Mouse (Mus musculus): Measurements from ENCODE around the gene Cacna1c. TPM values are rescaled to one million over a fixed set of nuclear protein-coding genes. Genes with fewer than 3 reads are reported as not detected.

Gene Cacna1c
- polyA plus RNA-seq, 1 experiment from 2014 or later, result 7.1 TPM

DNA sequence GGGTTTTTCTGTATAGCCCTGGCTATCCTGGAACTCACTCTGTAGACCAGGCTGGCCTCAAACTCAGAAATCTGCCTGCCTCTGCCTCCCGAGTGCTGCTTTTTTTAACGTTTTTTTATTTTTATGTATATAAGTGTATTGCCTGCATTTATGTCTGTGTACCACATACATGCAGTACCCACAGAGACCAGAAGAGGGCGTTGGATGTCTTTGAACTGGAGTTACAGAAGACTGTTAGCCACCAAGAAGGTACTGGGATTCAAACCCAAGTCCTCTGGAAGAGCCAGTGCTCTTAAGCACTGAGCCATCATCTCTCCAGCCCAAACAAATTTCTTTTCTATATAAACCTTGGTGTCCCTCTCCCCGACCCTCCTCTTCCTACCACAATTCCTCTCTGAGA, 77.8 kb downstream of the Cacna1c start:
- Histone ChIP-seq H3K9ac (replicated peaks; ENCODE audit: low read length) (no peak overlapping the region), H3K4me2 (ENCODE audit: low read length) (no peak overlapping the region), H3K36me3 (ENCODE audit: control insufficient read depth, insufficient read depth, low read length) (no peaks in the 10 kb centered on the region), H3K4me3 (replicated peaks; ENCODE audit: low read depth, low read length) (no peak overlapping the region), H3K9me3 (ENCODE audit: control insufficient read depth, low read length) (no peaks in the 10 kb centered on the region), H3K27ac (replicated peaks; ENCODE audit: low read depth, low read length) (no peak overlapping the region), H3K4me1 (ENCODE audit: control insufficient read depth, insufficient read depth, low read length) (no peaks in the 10 kb centered on the region), H3K27me3 (ENCODE audit: control insufficient read depth, insufficient read depth, low read length) (no peaks in the 10 kb centered on the region)
- no peak for DNase-seq
- 61% methylated on average over 4 of the region's 4 CpGs for WGBS
- no peak for ATAC-seq (ENCODE audit: low FRiP score, low TSS enrichment)

DNA sequence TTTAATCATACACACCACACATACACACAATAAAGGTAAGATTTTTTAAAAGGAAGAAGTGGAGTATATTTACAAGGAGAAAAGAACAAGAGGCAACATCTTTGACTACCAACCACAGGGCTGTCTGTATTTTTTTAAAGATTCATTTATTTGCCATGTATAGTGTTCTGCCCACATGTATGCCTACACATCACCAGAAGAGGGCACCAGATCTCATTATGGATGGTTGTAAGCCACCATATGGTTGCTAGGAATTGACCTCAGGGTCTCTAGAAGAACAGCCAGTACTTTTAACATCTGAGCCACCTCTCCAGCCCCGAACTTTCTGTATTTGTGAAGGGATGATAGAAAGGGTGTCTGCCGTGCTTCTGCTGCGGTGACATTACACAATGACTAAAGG, 79.9 kb downstream of the Cacna1c start:
- Histone ChIP-seq H3K9ac (replicated peaks; ENCODE audit: low read length) (no peak overlapping the region), H3K4me2 (ENCODE audit: low read length) (no peak overlapping the region), H3K27ac (replicated peaks; ENCODE audit: low read depth, low read length) (no peak overlapping the region), H3K36me3 (ENCODE audit: control insufficient read depth, insufficient read depth, low read length) (no peaks in the 10 kb centered on the region), H3K4me3 (replicated peaks; ENCODE audit: low read depth, low read length) (no peak overlapping the region), H3K4me1 (ENCODE audit: control insufficient read depth, insufficient read depth, low read length) (no peaks in the 10 kb centered on the region), H3K9me3 (ENCODE audit: control insufficient read depth, low read length) (no peaks in the 10 kb centered on the region), H3K27me3 (ENCODE audit: control insufficient read depth, insufficient read depth, low read length) (no peaks in the 10 kb centered on the region)
- DNase-seq, result no peak
- no peak for ATAC-seq (ENCODE audit: low FRiP score, low TSS enrichment)
- WGBS, result 95% methylated on average over 3 of the region's 3 CpGs

DNA sequence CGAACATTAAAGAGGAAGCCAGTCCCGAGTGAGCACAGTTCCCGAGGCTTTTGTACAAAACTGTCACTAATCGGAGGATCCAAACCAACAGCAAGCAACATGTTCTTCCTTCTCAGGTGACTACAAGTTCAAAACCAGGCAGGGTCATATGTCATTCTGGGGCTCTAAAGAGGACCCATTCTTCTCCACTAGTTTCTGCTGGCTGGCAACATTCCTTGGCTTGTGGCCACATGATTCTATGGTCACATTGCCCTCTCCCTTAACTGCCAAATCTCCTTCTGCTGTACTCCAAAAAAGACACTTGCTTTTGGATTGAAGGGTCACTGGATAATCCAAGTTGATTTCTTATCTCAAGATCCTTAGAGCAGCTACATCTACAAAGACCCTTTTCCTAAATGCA, 82.9 kb downstream of the Cacna1c start:
- Histone ChIP-seq H3K27me3 (ENCODE audit: control insufficient read depth, insufficient read depth, low read length) (no peaks in the 10 kb centered on the region), H3K9ac (replicated peaks; ENCODE audit: low read length) (no peak overlapping the region), H3K36me3 (ENCODE audit: control insufficient read depth, insufficient read depth, low read length) (no peaks in the 10 kb centered on the region), H3K4me3 (replicated peaks; ENCODE audit: low read depth, low read length) (no peak overlapping the region), H3K4me1 (ENCODE audit: control insufficient read depth, insufficient read depth, low read length) (0 out of 2 replicates have a peak, but pooled peaks cover 3% of the 10 kb centered on the region), H3K4me2 (ENCODE audit: low read length) (no peak overlapping the region), H3K9me3 (ENCODE audit: control insufficient read depth, low read length) (no peaks in the 10 kb centered on the region), H3K27ac (replicated peaks; ENCODE audit: low read depth, low read length) (no peak overlapping the region)
- no peak for DNase-seq
- WGBS, result 91% methylated on average over 4 of the region's 4 CpGs
- ATAC-seq (ENCODE audit: low FRiP score, low TSS enrichment), result no peak

DNA sequence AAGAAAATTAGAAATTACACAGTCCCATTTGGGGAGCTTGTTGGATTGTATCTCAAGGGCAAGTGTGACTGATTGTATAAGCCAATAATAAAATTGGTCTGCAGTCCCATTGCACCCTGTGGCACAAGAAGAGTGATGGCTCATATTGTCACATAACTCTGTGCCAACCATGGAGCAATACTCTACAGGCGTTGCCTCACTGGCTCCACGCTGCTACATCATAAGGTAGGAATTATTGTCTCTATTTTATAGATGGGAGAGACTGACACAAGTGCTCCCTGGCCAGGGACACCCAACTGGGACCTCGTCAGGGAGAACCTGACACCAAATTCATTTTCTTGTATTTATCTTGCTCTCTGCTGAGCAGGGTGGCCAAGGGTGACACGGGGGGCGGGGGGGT, 85.8 kb downstream of the Cacna1c start:
- DNase-seq (no peak), ATAC-seq (ENCODE audit: low FRiP score, low TSS enrichment) (no peak)
- WGBS, result 88% methylated on average over 5 of the region's 5 CpGs
- peaks cover 15% of the 10 kb centered on the region for H3K4me1 ChIP-seq (ENCODE audit: control insufficient read depth, insufficient read depth, low read length)
- no peak overlapping the region for H3K27ac ChIP-seq (replicated peaks; ENCODE audit: low read depth, low read length)
- no peak overlapping the region for H3K4me3 ChIP-seq (replicated peaks; ENCODE audit: low read depth, low read length)
- H3K27me3 ChIP-seq (ENCODE audit: control insufficient read depth, insufficient read depth, low read length), result peaks cover 12% of the 10 kb centered on the region; the same call in 1 of the 2 replicates
- H3K9me3 ChIP-seq (ENCODE audit: control insufficient read depth, low read length), result no peaks in the 10 kb centered on the region
- no peaks in the 10 kb centered on the region for H3K36me3 ChIP-seq (ENCODE audit: control insufficient read depth, insufficient read depth, low read length)
- no peak overlapping the region for H3K4me2 ChIP-seq (ENCODE audit: low read length)
- no peak overlapping the region for H3K9ac ChIP-seq (replicated peaks; ENCODE audit: low read length)

DNA sequence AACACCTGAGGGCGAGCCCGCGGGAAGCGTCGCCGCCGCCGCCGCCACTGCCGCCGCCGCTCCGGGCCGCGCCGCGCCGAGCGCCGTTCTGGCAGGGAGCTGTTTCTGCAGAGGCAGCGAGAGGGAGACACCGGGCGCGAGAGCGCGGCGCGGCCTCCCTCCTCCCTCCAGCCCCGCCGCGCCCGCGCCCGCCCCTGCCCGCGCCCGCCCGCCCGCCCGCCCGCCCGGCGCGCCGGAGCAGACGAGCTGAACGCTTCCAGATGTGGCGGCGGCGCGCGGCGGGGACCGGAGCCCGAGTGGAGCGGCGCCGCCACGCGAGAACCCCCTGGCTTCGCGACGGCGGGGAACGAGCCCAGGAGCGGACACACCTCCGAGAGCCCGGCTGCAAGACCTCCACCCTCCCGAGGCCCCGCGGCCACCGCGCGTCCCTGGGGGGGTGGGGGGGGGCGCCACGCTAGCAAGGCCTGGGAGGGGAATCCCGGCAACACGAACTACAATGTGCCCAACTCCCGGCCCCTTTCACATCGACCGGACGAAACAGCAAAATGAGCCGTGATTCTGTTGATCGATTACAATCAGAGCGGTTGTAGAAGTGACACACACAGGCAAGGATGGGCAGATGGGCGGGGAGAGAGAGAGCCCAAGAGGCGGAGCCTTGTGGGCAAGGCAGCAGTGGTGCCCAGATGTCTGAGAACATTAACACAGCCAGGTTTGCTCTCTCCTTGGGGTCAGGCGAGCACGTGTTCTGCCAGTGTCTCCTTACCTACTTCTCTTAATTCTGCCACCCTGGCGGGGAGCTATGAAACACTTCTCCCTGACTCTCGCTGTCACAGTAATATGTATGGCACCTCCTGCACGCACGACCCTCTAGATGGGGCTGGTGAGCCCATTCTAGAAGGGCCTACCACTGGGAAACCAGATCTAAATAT, 87.5 kb downstream of the Cacna1c start:
- Histone ChIP-seq H3K9ac (replicated peaks; ENCODE audit: low read length) (peak overlapping the region; percentile 87), H3K27ac (replicated peaks; ENCODE audit: low read depth, low read length) (peak overlapping the region; percentile 95), H3K4me2 (ENCODE audit: low read length) (peak overlapping the region; percentile 86), H3K36me3 (ENCODE audit: control insufficient read depth, insufficient read depth, low read length) (no peaks in the 10 kb centered on the region), H3K4me3 (replicated peaks; ENCODE audit: low read depth, low read length) (peak overlapping the region; percentile 68), H3K9me3 (ENCODE audit: control insufficient read depth, low read length) (no peaks in the 10 kb centered on the region), H3K27me3 (ENCODE audit: control insufficient read depth, insufficient read depth, low read length) (peaks cover 13% of the 10 kb centered on the region; the same call in 1 of the 2 replicates), H3K4me1 (ENCODE audit: control insufficient read depth, insufficient read depth, low read length) (peaks cover 16% of the 10 kb centered on the region)
- under 1% methylated on average over 73 of the region's 93 CpGs for WGBS
- ATAC-seq (ENCODE audit: low FRiP score, low TSS enrichment) (peak; percentile 80), DNase-seq (peak; percentile 89)

DNA sequence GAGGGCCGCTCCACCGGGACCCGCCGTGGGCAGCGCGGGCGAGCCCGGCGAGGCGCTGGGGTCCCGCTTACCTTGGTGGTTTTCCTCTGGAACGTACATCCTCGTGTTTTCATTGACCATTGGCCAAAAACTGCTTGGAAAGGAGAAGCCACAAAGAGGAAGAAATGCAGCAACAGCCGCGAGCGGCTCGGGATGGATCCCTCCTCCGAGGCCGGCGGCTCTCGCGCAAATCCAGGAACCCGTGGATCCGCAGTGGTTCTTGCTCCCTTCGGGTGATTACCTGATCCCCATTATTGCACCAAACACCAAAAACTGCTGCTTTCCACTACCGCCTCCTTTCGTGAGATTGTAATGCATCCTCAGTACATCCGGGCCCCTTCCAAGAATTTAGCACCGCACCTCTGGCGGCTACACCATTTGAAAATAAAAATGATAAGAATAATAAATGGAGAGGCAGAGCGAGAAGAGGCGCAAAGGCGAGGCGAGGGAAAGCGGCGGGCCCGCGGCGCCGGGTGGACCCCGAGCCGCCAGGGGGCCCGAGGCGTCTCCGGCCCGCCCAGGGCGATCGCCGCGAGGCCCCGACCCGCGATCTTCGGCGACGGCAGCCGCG, 88.3 kb downstream of the Cacna1c start:
- Histone ChIP-seq H3K27me3 (ENCODE audit: control insufficient read depth, insufficient read depth, low read length) (peaks cover 13% of the 10 kb centered on the region; the same call in 1 of the 2 replicates), H3K4me2 (ENCODE audit: low read length) (peak overlapping the region; percentile 86), H3K36me3 (ENCODE audit: control insufficient read depth, insufficient read depth, low read length) (no peaks in the 10 kb centered on the region), H3K4me3 (replicated peaks; ENCODE audit: low read depth, low read length) (peak overlapping the region; percentile 68), H3K4me1 (ENCODE audit: control insufficient read depth, insufficient read depth, low read length) (peaks cover 18% of the 10 kb centered on the region), H3K27ac (replicated peaks; ENCODE audit: low read depth, low read length) (peak overlapping the region; percentile 95), H3K9me3 (ENCODE audit: control insufficient read depth, low read length) (no peaks in the 10 kb centered on the region), H3K9ac (replicated peaks; ENCODE audit: low read length) (peak overlapping the region; percentile 87)
- WGBS, result under 1% methylated on average over 58 of the region's 58 CpGs
- peak; percentile 72 for DNase-seq
- peak; percentile 1; the same call in 1 of the 2 replicates for ATAC-seq (ENCODE audit: low FRiP score, low TSS enrichment)

DNA sequence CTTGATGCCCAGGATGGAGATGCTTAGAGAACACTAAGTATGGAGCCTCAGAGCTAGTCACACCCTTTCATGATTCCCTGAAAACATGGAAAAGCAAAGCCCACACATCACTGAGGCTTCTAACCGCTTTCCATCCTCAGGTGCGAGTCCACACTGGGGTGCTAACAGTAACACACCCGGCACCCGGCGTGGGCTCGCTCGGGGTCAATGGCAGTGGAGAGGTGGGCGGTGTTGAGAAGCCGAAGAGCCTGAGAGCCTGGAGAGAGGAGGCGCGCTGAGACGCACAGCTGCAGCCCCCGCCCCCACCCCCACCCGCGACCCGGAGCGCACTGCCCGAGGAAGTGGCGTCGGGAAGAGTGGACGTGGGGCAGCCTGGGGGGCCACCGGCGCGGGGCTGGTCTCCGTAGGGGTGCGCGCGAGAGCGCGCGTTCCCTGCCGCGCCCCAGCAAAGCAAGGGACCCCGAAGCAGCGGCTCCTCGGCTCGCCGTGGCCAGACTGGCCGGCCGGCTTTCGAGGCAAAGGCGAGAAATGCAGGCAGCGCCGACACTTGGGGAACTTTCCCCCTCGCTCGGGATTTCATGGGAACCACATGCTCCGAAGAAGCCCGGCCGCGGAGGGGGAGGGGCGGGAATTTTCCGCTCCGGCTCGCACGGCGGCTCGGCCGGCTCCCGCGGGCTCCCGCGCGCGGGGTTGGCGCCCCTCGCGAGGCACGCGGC, 88.9 kb downstream of the Cacna1c start:
- H3K27ac ChIP-seq (replicated peaks; ENCODE audit: low read depth, low read length), result peak overlapping the region; percentile 95
- no peaks in the 10 kb centered on the region for H3K9me3 ChIP-seq (ENCODE audit: control insufficient read depth, low read length)
- ATAC-seq (ENCODE audit: low FRiP score, low TSS enrichment) (peak; percentile 32; the same call in 1 of the 2 replicates), DNase-seq (peak; percentile 84)
- 1% methylated on average over 67 of the region's 69 CpGs for WGBS
- peak overlapping the region; percentile 86 for H3K4me2 ChIP-seq (ENCODE audit: low read length)
- no peaks in the 10 kb centered on the region for H3K36me3 ChIP-seq (ENCODE audit: control insufficient read depth, insufficient read depth, low read length)
- peak overlapping the region; percentile 87 for H3K9ac ChIP-seq (replicated peaks; ENCODE audit: low read length)
- peaks cover 13% of the 10 kb centered on the region; the same call in 1 of the 2 replicates for H3K27me3 ChIP-seq (ENCODE audit: control insufficient read depth, insufficient read depth, low read length)
- H3K4me3 ChIP-seq (replicated peaks; ENCODE audit: low read depth, low read length), result peak overlapping the region; percentile 68
- peaks cover 18% of the 10 kb centered on the region for H3K4me1 ChIP-seq (ENCODE audit: control insufficient read depth, insufficient read depth, low read length)

DNA sequence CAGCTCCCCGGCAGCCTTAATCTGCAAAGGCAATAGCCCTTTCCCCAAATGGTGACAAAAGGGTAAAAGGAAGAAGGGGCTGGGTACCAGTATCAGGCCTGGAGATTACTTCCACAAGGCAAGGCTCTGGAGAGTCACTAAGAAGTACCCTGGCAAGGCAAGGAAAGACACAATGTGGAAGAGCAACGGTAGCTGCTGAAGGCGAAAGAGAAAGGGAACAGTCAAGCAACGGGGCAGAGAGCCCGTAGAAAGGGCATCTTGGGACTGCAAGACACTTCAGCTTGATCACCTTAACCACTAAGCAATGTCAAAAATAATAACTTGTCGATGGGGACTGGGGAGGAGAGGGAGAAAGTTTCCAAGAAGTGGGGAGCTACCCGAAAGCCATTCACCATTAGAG, 89.5 kb downstream of the Cacna1c start:
- H3K4me1 ChIP-seq (ENCODE audit: control insufficient read depth, insufficient read depth, low read length), result peaks cover 18% of the 10 kb centered on the region

More for the DNA sequence above, 89.5 kb downstream of the Cacna1c start:
- no peaks in the 10 kb centered on the region for H3K9me3 ChIP-seq (ENCODE audit: control insufficient read depth, low read length)
- peak overlapping the region; percentile 86 for H3K4me2 ChIP-seq (ENCODE audit: low read length)
- peak overlapping the region; percentile 68 for H3K4me3 ChIP-seq (replicated peaks; ENCODE audit: low read depth, low read length)
- H3K36me3 ChIP-seq (ENCODE audit: control insufficient read depth, insufficient read depth, low read length), result no peaks in the 10 kb centered on the region
- no peak overlapping the region for H3K27ac ChIP-seq (replicated peaks; ENCODE audit: low read depth, low read length)
- H3K9ac ChIP-seq (replicated peaks; ENCODE audit: low read length), result peak overlapping the region; percentile 87
- DNase-seq (no peak), ATAC-seq (ENCODE audit: low FRiP score, low TSS enrichment) (no peak)
- H3K27me3 ChIP-seq (ENCODE audit: control insufficient read depth, insufficient read depth, low read length), result peaks cover 13% of the 10 kb centered on the region; the same call in 1 of the 2 replicates
- 15% methylated on average over 7 of the region's 7 CpGs for WGBS

Measured in midbrain, embryonic 14.5 days (tissue).